Mouse (Mus musculus): ENCODE results near the gene Ppp3ca.
A peak's percentile ranks its signal among the peaks of the same experiment; 100 is the strongest.

The Ppp3ca gene

GRCm38 (mm10) chr3:136769486-136769882, 99.6 kb downstream of the Ppp3ca start:
- no peak for DNase-seq

- peak; percentile 52 for DNase-seq
Measured at GRCm38 (mm10) chr3:136771700-136772099, 101.8 kb downstream of the Ppp3ca start.

GRCm38 (mm10) chr3:136773217-136773616, 103.3 kb downstream of the Ppp3ca start:
- DNase-seq: no peak

- DNase-seq: no peak
Measured at GRCm38 (mm10) chr3:136774196-136774595, 104.3 kb downstream of the Ppp3ca start.

- DNase-seq: no peak
Measured at GRCm38 (mm10) chr3:136776525-136776924, 106.6 kb downstream of the Ppp3ca start.

GRCm38 (mm10) chr3:136777380-136777779, 107.5 kb downstream of the Ppp3ca start:
- DNase-seq: no peak

GRCm38 (mm10) chr3:136777787-136778216, 107.9 kb downstream of the Ppp3ca start:
- peak; percentile 47 for DNase-seq

- peak; percentile 58 for DNase-seq
Measured at GRCm38 (mm10) chr3:136780321-136780720, 110.4 kb downstream of the Ppp3ca start.

GRCm38 (mm10) chr3:136782058-136782457, 112.1 kb downstream of the Ppp3ca start:
- no peak for DNase-seq

GRCm38 (mm10) chr3:136785686-136786085, 115.8 kb downstream of the Ppp3ca start:
- DNase-seq: no peak

- DNase-seq: no peak
Measured at GRCm38 (mm10) chr3:136790261-136790871, 120.4 kb downstream of the Ppp3ca start.

- DNase-seq: no peak
Measured at GRCm38 (mm10) chr3:136791404-136791803, 121.5 kb downstream of the Ppp3ca start.

GRCm38 (mm10) chr3:136791946-136792345, 122.0 kb downstream of the Ppp3ca start:
- DNase-seq: no peak

- peak; percentile 83 for DNase-seq
Measured at GRCm38 (mm10) chr3:136793411-136793810, 123.5 kb downstream of the Ppp3ca start.

GRCm38 (mm10) chr3:136794426-136795217, 124.7 kb downstream of the Ppp3ca start:
- no peak for DNase-seq

GRCm38 (mm10) chr3:136798896-136799295, 129.0 kb downstream of the Ppp3ca start:
- no peak for DNase-seq

- peak; percentile 42 for DNase-seq
Measured at GRCm38 (mm10) chr3:136802595-136802994, 132.7 kb downstream of the Ppp3ca start.

GRCm38 (mm10) chr3:136805897-136806296, 136.0 kb downstream of the Ppp3ca start:
- no peak for DNase-seq

- no peak for DNase-seq
Measured at GRCm38 (mm10) chr3:136810271-136810670, 140.3 kb downstream of the Ppp3ca start.

GRCm38 (mm10) chr3:136812162-136812561, 142.2 kb downstream of the Ppp3ca start:
- no peak for DNase-seq

- no peak for DNase-seq
Measured at GRCm38 (mm10) chr3:136812791-136813190, 142.9 kb downstream of the Ppp3ca start.

GRCm38 (mm10) chr3:136813886-136814285, 144.0 kb downstream of the Ppp3ca start:
- no peak for DNase-seq

GRCm38 (mm10) chr3:136814916-136815315, 145.0 kb downstream of the Ppp3ca start:
- DNase-seq: no peak

GRCm38 (mm10) chr3:136816319-136816718, 146.4 kb downstream of the Ppp3ca start:
- DNase-seq: no peak

Measured in cerebellum, adult 8-10 months (tissue).